Mouse (Mus musculus) retina, embryonic 14.5 days (tissue): ENCODE results near the gene Gnaq.
"Not testable (repeated sequence)": the region's sequence is repeated elsewhere in the genome, so short reads cannot be mapped to it uniquely, and the experiment has no call there.

Source experiments
- DNase-seq: peaks from one replicate; pipeline ENCODE4 v3.0.0-alpha.2; 2015; ENCODE audit warnings: low spot score

Gene Gnaq

GRCm38 (mm10) chr19:16260435-16260832 lies 127.8 kb downstream of the Gnaq start:
- peak; percentile 52 for DNase-seq

DNA sequence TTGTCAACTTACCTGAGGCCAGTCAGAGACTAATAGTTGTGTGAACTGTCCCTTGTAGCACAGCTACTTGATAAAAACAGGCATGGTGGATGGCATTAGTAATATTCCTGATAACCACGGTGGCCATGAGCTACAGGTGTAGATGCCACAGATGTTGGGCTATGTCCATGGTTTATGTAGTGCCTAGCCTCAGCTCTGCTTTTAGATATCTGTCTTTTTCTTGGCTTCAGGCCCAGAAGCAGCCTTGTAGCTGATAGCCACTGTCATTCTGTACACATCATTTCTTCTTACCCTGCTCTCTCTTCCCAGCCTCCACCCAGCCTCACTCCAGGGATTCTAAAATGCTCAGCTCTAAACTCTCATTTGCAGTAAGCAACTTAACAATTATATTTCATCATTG lies 128.3 kb downstream of the Gnaq start:
- DNase-seq = no peak

DNA sequence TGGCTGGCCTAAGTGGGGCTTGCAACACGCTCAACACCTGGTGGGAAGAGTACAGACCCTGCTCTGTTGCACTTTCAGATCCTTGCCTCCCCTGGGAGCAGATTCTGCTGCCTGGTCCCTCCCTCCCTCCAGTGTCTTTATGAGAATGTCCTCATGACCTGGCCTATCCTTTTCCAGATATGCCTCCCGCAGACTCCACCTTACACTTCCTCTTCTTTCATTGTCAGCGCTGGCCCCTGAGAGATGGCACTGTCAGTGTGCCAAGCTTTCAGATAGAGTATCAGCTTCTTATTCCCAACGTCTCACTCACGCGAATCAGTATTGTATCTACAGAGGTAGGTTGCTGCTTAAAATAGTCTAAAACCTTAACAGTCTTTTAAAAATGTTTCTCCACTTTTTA lies 129.0 kb downstream of the Gnaq start:
- DNase-seq = no peak

DNA sequence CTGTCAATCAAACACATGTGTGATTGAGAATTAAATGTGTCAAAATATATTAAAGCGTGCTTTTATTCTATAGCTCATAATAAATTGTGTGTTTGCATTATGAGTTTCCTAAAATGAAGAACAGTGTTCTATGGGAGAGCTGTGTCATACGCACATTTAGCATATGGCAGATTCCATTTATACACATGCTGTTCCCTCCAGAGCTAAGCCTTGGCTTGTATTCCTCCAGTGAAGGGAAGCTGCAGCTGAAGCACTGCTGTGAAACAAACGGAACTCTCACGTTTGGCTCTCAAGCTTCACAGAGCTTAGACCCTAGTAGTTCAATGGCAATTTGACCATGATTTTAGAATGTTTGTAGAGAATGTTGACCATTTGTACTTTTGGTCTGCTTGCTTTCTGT lies 129.7 kb downstream of the Gnaq start:
- no peak for DNase-seq

GRCm38 (mm10) chr19:16267362-16267761 lies 134.7 kb downstream of the Gnaq start:
- not testable (repeated sequence) for DNase-seq

- no peak for DNase-seq
These were observed 137.6 kb downstream of the Gnaq start for GRCm38 (mm10) chr19:16270236-16270635.

DNA sequence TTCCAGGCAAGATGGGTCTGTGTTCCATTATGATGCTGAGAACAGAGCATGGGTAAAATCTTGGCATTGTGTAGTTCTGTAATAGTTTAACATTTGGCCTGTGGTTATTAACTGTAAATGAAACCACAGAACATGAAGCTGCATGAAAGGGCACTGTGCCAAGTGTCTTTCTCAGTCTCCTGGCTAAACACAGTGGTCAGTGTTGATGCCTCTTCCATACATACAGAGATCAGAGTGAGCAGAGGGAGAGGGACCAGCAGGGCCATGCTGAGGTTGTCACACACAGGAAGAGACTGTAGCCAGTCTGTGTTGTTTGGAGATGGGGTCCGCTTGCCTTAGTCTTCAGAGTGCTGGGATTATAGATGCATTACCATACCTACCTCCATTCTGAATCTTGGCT lies 138.4 kb downstream of the Gnaq start:
- no peak for DNase-seq

DNA sequence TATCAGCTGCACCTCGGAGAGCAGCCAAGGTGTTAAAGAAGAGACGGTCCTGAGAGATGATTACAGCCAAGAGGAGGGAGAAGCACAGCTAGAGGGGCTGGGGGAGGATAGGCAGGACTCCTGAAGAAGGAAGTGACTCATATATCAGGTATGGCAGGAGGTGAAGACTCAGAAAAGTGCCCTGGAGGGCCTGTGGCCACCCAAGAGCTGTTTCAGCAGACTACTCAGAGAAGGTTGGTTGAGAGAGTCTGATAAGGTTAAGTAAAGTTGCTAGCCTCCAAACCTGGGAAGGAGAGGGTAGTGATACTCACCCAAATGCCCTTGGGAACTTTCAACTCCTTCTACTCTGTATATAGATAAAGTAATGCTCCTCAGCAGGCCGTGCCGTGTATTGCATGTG lies 140.4 kb downstream of the Gnaq start:
- DNase-seq = no peak

GRCm38 (mm10) chr19:16280231-16280630 lies 147.6 kb downstream of the Gnaq start:
- DNase-seq = no peak

DNA sequence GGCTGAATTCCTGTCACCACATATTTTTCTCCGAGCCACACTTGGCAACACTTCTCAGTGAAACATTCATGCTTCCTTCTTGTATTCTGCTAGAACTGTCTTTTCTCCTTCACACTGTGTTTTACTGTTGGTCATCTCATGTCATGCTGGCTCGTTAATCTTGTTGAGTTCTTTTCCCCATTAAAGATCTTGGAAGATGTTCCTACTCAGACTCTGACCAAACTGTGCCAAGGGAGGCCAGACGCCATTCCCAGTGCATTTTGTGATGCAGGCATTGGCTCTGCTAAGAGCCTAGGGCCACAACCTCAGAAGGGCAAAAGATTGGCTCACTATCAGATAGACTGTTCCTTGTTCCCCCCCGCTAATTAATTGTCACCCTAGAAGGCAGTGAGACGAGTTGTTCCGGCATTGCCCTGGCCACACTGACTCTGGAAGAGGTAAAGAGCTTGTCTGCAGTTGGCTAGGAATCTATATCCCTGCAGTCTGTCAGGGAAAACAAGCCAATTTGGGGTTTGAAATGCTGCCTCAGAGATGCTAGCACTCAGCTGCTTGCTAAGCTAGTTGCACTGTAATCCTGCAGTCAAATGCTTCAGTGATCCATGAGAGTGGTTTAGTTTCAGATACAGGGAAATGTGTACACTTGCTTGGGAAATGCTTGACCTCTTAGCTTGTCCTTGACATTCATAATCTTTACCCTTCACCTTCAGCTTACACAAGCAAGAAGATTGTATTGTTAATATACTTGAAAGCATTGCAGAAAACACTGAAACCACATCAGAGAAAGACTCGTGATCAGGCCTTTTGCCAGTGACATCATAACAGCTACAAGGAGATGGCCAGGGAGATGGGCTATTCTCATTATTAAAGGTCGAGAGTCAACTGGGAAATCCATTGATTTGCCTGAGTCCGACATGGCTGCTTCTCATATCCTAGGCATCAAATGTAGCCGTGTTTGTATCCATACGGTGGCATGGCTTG lies 152.7 kb downstream of the Gnaq start:
- no peak for DNase-seq

DNA sequence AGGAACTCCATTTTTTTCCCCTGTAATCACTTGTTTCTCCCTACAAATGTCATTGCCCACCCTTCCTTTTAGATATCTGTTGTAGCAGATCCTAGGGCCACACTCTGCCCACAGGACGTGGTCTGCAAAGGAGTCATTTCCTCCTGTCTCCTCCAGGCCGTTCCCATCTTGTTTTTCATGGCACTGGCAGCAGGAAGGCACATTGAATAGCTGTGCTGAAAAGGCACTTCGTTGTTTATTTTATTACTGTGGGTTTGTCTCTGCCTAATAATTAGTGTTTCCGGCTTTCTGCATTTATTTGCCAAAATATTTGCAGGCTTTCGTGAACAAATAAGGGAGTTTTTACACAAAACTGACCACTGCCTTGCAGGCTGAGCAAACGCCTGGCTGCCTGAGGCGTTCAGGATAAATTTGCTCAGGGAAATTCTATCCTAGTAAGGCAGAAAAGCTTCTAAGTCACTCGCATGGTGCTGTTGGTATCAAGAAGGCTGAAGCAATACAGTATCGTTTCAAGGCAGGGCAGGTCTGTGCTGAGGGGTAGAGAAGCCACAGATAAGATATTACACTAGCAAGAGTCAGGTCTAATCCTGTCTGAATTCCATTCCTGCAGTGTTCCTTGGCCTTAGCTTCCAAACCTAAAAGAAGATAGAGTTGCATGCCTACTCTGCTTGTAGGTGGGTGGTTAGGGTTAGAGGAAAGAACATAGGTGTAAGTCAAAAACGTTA lies 154.0 kb downstream of the Gnaq start:
- DNase-seq = no peak

GRCm38 (mm10) chr19:16287307-16287706 lies 154.7 kb downstream of the Gnaq start:
- no peak for DNase-seq

DNA sequence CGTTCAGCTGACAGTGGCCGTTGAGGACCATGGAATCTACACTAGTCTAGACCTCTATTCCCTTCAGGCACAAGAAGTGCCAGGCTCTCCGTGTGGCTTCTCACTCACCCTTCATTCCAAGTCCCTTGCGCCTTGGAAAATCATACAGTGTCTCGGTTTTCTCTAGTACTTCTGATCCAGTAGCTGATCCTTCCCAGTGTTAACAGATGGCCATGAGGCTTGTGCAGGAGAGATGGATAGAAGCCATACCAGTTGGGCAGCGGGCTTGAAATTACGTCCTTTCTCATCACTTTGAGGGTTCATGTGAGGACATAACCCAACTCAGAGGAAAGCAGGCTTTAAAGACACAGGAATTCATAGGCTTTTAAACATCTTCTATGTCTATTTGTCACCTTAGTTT lies 155.3 kb downstream of the Gnaq start:
- no peak for DNase-seq

- DNase-seq = no peak
These were observed 158.5 kb downstream of the Gnaq start for GRCm38 (mm10) chr19:16291088-16291487.

- peak; percentile 36 for DNase-seq
These were observed 159.5 kb downstream of the Gnaq start for GRCm38 (mm10) chr19:16292056-16292608.

DNA sequence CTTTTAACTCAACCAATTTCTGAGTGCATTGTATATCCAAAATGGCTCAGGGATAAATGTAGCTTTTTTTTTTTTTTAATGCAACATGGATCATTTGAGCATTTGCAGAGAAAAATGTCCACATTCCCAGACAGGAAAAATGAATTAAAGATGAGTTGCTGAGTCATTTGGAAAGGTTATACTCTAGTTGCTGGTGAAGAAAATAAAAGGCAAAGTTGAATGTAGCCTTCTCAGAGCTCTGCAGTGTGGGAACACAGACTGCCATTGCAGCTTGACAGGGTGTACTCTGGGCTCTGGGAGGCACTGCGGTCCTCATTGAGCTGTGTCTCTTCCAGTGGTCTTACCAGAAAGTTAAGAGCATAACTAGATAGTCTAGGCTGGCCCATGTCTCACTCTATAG lies 160.3 kb downstream of the Gnaq start:
- no peak for DNase-seq

GRCm38 (mm10) chr19:16300413-16300812 lies 167.8 kb downstream of the Gnaq start:
- DNase-seq = no peak

- DNase-seq = peak; percentile 56
These were observed 168.7 kb downstream of the Gnaq start for GRCm38 (mm10) chr19:16301336-16301735.

DNA sequence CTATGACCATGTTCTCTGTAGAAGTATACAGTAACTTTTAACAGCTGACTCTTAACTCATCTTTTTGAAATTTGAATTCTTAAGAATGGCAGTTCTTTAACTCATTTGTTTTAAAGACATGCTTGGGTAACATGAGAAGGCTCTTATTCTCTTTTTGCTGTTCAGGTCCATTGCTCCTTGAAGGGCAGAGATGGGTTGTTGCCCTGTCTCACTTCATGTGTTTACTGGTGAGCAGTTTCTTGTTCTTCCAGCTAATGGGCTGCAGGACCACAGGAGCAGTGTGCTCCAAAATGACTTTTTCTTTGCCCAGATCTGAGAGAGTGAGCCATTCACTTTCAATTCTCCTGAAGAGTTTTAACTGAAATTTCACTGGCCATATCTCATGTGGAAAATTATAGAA lies 176.4 kb downstream of the Gnaq start:
- DNase-seq = no peak

DNA sequence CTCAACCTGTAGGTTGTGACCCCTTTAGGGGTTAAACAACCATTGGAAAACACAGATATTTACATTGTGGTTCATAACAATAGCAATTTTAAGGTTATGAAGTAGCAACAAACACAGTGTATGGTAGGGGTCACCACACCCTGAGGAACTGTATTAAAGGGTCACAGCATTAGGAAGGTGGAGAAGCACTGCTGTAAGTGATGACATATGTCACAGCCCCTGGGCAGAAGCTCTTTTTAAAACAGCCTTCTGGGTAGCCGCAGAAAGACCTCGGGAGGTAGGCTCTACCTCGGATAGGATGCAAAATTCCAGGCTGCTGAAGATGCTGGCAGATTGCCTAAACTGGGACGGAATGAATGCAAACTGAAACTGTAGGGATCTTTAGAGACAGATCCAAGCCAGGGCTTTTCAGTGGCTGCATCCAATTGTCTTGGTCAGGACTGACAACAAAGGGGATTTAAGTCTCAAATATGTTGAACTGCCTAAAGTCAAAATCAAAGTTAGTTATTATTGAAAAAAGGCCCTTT lies 181.7 kb downstream of the Gnaq start:
- no peak for DNase-seq

GRCm38 (mm10) chr19:16315525-16315924 lies 182.9 kb downstream of the Gnaq start:
- no peak for DNase-seq

GRCm38 (mm10) chr19:16318128-16318811 lies 185.6 kb downstream of the Gnaq start:
- DNase-seq = no peak
